Mouse (Mus musculus): ENCODE measurements around the gene Kcnf1. TPM values are rescaled to one million over a fixed set of nuclear protein-coding genes. Genes with fewer than 3 reads are reported as not detected.

Gene Kcnf1
- total RNA-seq, 4 experiments from 2014 or later: not detected

DNA sequence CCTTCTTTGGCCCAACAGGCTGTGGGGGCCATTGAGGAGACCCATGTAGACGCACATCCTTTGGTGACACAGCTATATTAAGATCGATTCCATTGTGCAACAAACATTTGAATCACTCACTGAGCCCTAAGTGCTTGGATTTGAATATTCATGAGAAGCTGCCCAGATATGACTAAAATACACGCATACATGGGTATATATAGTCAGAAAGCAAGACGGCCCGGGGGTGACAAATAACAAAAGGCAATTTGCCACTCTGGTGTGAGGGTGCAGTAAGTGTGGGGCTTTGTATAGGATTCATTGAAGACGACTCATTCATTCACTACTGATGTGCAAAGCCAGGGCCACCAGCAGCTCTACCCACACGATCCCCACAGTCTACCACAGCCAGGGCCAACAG, 17.1 kb downstream of the Kcnf1 start:
- DNase-seq (ENCODE audit: low spot score): no peak

DNA sequence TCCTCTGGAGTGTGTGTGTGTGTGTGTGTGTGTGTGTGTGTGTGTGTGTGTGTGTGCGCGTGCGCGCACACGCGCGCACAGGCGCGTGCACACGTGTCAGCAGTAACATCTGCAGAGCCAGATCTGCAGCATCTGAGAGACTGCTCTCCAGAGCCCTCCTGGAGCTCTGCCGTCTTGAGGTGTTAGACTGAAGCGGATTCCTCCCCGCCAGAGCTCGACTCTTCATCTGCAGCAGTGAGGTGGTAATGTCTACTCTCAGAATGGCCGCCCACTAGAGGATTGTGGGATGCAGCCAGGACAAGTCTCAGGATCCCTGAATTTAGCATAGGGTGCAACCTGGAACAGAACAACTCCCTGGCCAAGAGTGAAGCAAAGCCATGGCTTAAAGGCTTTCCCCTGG, 19.1 kb downstream of the Kcnf1 start:
- no peak for DNase-seq (ENCODE audit: low spot score)

DNA sequence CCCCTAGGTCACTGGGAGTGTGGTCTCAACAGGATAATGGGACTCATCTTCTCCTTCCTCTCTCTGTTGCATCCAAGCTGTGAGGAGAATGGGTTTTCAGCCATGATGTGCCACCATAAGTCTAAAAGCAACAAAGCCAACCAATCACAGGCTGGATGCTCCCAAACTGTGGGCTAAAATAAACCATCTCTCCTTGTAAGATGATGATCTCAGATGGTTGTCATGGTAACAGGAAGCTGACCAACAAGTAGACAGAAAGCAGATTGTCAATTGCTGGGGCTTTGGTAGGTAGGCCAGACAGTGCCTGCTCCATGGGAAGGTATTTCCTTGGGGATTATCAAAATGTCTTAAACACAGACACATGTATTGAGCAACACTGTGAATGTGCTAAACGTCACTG, 20.9 kb downstream of the Kcnf1 start:
- DNase-seq (ENCODE audit: low spot score): no peak

DNA sequence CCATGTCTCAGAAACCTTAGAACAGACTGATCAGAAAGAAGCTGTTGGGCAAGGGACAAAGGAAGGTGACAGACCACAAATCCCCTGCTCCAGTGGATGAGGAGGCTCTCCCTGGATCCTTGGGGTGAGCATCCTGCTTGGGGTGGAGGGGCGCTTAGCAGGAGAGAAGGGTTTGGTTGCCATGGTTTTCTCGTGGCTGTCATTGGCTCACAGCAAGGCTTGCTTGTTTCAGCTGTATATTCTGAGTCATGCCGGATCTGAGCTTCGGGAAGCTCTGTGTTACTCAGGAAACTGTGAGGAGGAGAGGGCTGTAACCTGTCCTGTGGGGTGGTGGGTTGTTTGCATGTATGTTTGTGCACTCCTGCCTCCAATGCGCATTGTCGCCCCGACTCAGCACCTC, 23.8 kb downstream of the Kcnf1 start:
- DNase-seq (ENCODE audit: low spot score): no peak

DNA sequence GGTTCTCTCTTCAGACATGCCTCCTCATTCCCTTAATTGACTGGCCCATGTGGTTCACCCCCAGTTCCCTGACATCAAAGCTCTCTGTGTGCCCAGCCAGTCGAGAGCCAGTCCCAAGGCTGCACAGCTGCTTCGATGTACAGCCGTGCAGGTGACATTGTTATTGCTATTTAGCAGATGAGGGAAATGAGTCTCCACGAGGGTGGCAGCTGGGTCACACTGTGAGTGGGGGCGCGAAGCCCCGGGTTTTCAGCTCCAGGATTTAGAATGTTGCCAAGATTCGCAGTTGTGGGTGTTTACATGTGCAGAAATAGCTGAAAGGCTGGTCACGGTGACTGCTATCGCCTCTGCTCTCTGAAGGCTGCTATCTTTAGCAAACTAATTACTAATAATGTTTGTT, 27.8 kb downstream of the Kcnf1 start:
- no peak for DNase-seq (ENCODE audit: low spot score)

DNA sequence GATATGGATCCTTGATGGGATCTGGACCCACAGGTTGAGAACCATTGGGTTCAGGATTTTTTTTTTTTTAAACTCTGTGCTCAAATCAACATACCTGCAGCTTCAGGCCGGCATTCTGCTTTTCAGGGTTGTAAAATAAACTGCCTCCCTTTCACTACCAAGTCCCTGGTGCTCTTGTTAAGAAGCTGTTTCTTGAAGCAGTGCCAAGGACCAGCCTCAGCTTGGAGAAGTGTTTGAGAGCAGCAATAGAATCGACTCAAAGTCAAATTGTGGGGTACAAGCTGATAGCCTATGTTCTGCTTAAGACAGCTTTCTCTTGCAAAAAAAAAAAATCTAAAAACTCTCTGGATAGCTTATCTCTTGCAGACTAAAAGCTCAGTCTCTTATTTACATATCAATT, 34.9 kb downstream of the Kcnf1 start:
- DNase-seq (ENCODE audit: low spot score): no peak

DNA sequence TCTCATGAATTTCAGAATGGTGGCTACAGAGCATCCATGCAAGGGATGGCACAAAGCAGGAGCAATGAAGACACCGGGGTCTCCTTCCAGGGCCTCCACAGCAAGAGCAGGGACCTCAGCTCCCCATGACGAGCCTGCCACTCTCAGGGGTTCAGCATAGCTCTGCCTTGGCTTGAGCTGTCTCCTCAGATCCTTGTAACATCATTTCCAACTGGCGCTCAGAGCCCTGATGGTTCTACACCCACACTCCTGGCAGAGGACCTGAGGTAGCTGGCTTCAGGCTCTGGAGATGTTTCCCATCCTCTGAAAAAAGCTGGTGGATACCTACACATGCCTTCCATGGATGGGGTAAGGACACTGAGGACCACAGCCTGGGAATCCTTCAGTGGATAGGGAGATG, 36.3 kb downstream of the Kcnf1 start:
- DNase-seq (ENCODE audit: low spot score): no peak

DNA sequence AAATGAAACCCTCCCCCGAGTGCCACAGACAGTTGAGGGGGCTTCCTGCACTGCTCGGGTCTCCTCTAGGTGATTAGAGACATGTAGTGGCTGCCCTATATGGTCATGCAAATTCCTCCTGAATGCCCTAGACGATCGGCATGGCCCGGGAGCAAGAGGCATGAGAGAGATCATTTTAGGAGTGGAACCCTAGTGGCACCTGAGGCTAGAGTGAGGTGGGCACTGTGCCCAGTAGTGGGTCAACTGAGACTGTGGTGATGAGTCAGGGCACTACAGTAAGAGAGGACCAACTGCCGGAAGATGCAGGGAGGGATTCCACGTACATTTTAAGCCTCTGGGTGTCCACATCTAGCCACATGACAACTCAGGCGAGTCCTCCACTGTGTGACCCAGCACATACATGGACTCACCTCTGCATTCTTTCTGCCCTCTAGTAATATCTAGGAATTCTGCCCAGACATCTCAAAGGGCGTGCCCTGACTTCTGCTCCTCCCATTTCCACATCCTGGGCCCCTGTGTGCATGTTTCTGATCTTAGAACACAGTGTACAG, 42.1 kb downstream of the Kcnf1 start:
- DNase-seq (ENCODE audit: low spot score): no peak

DNA sequence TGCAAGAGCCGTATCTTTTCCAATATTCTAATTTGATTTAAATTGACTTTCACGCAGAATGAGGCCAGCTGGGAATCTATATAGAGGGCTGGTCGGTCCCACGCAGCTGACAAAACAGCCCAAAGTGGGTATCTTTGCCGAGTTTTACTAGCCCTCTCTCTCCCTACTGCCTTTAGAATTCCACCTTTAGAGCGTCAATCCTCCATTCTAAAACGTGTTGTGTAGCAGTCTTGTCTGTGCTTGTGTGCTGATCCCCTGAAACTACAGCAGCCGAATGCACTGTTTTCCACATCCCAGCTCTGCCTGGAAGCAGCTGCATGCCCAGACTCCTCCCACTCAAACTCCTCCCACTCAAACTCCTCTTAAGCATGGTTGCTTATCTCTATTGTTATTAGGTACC, 44.4 kb downstream of the Kcnf1 start:
- no peak for DNase-seq (ENCODE audit: low spot score)

DNA sequence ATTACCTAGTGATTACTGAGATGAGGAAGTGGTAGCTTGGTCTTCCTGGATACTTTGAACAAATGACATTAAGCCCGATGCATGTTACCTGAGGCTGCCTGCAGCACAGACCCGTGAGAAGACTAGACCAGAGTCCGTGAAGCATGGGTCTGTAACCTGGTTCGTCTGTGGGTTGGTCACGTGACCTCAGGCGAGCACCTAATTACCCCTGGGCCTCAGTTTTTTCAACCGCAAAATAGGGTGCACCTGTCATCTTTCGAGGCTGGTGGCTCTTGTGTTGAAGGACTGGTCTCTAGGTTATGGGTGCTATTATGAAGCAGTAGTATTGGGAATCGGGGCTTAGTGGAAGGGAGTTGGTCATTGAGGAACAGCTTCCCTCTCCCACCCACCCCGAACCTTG, 45.1 kb downstream of the Kcnf1 start:
- DNase-seq (ENCODE audit: low spot score): no peak

DNA sequence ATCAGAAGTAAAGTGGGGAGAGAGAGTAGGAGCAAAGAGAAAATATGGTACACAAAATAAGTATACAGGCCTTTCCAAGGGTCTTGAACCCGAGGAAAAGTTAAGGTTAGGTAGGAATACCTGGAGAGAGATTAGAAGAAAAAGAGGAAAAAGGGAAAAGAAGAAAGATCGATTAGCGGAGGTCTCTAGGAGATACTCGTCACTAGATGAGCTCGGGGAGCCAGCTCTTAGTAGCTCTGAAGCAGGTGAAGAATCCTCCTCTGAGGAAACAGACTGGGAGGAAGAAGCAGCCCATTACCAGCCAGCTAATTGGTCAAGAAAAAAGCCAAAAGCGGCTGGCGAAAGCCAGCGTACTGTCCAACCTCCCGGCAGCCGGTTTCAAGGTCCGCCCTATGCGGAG, 53.8 kb downstream of the Kcnf1 start:
- peak; percentile 26 for DNase-seq (ENCODE audit: low spot score)

Other genes with a start within 250 kb of the Kcnf1 start
- gene Pqlc3, start 176.5 kb downstream of the Kcnf1 start, total RNA-seq (2022): 1 to 10 TPM; 2.7 to 3.6 (median 3.1) TPM
- gene 2410004P03Rik, start 165.2 kb downstream of the Kcnf1 start, total RNA-seq (2022): not detected
- gene Pdia6, start 89.7 kb upstream of the Kcnf1 start, total RNA-seq (2022): 100 to 1,000 TPM in 1 of 4 experiments, 10 to 100 TPM in 3; 84.8 to 109 (median 93.8) TPM
- gene Atp6v1c2, start 152.5 kb upstream of the Kcnf1 start, total RNA-seq (2022): under 1 TPM in 1 of 4 experiments, not detected in 3; 0.29 TPM
- 1 to 10 TPM; 7.1 to 8.4 (median 7.6) TPM for gene Nol10, start 171.6 kb upstream of the Kcnf1 start, total RNA-seq (2022)